Mouse (Mus musculus) brain, embryonic 14.5 days (tissue): Measurements from ENCODE around the gene Rnf214.

Experiments
- CTCF ChIP-seq: fragments of 200-500 bp; IDR thresholded peaks from 2 replicates; pipeline ENCODE4 v1.5.1; 2012; ENCODE audit warnings: inconsistent platforms, mild to moderate bottlenecking, moderate library complexity, borderline replicate concordance; ENCODE audit not compliant: insufficient read depth, insufficient read length; ENCODE audit errors: extremely low read depth
- POLR2A ChIP-seq: fragments of 200-500 bp; IDR thresholded peaks from 2 replicates; pipeline ENCODE4 v1.6.1; 2012; ENCODE audit warnings: mild to moderate bottlenecking, inconsistent platforms, borderline replicate concordance; ENCODE audit not compliant: poor library complexity, insufficient read depth, insufficient read length, severe bottlenecking; ENCODE audit errors: extremely low read depth

DNA sequence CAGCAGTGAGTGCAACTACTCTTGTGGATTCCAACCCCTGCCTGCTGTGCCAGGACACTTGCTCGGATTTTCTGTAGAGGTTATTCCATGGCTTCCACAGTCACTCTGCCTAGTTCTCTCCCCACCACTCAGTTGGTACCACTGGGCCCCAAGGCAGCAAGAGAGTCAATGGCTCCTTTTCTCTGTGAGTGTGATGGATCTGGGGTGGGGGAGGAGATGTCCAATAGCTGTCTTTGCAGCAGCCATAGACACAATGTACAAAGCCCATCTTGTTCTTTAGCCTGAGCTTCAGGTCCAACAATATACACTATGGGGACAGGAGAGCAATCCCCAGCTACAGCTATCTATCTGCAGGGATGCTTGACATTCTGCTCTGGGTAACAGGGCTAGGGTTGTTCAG lies 52.6 kb downstream of the Rnf214 start:
- TF ChIP-seq POLR2A (no peak), CTCF (no peak)
